Mouse (Mus musculus) cerebellum, adult (tissue): ENCODE measurements around the gene Elp5.
A peak's percentile ranks its signal among the peaks of the same experiment; 100 is the strongest.
"Not testable (repeated sequence)": the region's sequence is repeated elsewhere in the genome, so short reads cannot be mapped to it uniquely, and the experiment has no call there.

Experiments
- ATAC-seq: cut with Nextera tagmentation; 2 replicates; pipeline ENCODE4 v1.9.2; 2017; ENCODE audit warnings: mild to moderate bottlenecking, moderate library complexity, mixed read lengths; ENCODE audit not compliant: insufficient number of reproducible peaks, low FRiP score, low TSS enrichment

Gene Elp5

GRCm38 (mm10) chr11:70016177-70016576 lies 33.9 kb upstream of the Elp5 start:
- not testable (repeated sequence) for ATAC-seq

DNA sequence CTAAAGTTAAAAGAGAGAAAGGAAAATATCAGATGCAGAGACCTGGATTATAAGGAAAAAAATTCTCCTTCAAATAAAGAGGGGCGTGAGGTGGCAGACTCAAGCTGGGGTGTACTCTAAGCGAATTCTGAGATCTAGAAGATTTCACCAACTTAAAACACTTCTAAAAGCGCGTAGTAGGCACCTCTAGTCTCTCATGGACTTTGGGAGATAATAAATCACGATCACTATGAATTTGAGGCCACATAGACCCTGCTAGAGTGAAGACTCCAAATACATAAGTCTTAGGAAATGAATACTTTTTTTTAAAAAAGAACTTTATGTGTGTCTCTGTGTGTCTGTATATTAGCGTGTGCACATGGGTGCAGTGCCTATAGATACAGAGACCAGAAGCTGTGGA lies 33.4 kb upstream of the Elp5 start:
- ATAC-seq, result no peak

- peak; percentile 75; the same call in 1 of the 2 replicates for ATAC-seq
These were observed 32.7 kb upstream of the Elp5 start, which contains the start of gene Acadvl for GRCm38 (mm10) chr11:70014880-70015558. Acadvl (minus strand) TSS chr11:70015411.

- no peak for ATAC-seq
These were observed 31.7 kb upstream of the Elp5 start for GRCm38 (mm10) chr11:70014051-70014450.

DNA sequence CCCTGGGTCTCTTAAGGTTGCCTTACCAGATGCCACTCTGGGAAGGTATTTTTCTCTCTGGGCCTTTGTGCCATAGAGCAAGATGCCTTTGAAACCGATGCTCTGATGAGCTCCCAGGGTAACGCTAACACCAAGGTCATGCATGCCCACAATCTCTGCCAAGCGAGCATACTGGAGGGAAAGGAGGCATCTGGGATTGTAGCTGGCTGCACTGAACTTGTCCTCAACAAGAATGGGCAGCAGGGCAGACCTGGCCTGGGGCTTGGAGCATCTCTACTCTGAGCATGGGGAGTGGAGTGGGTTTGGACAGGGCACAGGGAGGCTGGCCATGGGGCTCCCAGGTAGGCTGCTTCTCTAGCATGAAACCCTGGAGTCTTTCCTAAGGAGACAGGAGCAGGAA lies 31.1 kb upstream of the Elp5 start:
- ATAC-seq, result no peak

- ATAC-seq, result no peak
These were observed 30.6 kb upstream of the Elp5 start for GRCm38 (mm10) chr11:70012931-70013330.

DNA sequence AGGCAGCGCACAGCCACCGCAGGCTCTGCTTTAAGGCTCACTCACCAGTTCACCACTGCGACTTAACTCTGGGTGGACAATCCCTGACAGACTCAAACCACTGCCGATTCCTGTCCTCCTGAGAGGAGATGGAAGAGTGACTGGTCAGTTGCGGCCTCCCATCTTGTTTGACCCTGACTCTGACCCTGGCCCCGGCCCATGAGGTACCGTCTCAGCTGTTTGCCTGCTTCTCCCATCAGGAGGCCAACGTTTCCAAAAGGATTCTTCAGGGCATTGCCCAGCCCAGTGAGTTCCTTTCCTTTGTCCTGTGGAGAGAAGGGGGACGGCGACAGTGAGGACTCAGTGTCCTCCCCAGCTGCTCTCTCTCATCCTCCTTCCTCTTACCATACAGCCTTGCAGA lies 28.6 kb upstream of the Elp5 start:
- ATAC-seq, result no peak

GRCm38 (mm10) chr11:70010548-70010947 lies 28.2 kb upstream of the Elp5 start:
- no peak for ATAC-seq

DNA sequence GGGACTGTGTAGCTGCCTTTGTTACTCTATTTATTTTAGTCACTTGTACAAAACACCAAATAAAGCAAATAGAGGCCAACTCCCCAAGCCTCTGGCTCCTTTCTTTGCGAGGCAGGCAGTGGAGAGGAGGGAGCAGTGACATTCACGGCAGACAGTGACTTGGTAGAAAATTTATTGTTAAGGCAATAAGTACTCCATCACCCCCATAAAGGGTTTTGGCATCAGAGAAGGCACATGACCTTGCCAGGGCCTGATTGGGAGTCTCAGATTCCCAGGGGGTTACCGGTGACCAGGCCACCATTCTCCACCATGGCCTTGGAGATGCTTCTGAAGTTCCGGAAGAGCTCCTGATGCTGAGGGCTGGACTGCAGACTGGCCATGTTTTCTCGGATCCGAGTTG lies 27.7 kb upstream of the Elp5 start:
- ATAC-seq, result no peak

- ATAC-seq, result no peak
These were observed 23.2 kb upstream of the Elp5 start for GRCm38 (mm10) chr11:70005521-70005920.

DNA sequence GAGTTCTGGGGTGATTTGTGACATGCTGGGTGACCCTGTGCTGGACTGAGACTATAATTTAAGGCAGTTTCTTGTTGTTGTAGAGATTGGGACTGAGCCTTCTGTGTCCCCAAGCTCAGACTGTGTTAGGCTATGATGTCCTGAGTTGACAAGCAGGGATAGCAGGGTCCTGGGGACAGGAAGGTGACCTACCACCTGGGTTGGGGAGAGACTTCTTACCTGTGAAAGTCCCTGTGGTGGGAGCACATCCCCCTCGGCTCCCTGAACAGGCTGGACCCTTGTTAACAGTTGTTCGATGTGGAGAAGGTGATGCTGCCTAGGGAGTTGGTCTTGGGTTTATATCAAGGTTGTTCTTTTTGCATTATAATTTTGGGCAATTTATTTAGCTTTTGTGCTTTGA lies 20.2 kb upstream of the Elp5 start:
- no peak for ATAC-seq

DNA sequence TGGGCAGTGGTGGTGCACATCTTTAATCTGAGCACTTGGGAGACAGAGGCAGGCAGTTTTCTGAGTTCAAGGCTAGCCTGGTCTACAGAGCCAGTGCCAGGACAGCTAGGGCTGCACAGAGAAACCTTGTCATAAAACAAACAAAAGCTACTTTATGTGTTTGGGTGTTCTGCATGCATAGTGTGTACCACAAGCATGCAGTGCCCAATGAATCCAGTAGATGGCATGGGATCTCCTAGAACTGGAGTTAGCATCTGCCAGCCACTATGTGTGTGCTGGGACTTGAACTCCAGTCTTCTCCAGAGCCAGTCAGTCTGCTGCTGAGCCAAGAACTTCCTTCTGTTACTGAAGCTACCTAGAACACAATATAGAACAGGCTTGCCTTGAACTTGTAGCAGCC lies 19.5 kb upstream of the Elp5 start:
- ATAC-seq, result no peak

DNA sequence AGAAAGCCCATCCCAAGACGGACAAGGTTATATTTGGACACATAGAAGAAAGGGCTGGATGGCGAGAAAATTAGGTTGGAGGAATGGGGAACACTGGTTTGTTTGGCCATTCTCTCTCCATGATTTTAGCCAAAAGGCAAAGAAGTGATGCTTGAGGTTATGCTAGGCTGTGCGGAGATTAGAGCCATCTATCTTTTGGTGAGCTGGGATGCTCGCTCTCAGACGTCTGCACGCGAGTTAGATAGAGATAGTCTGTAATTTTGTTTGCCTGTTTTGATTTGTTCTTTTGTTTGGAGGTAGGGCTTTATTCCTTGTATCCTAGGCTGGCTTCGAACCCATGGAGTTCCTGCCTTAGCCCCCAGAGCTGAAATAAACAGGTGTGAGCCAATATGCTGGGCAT lies 18.8 kb upstream of the Elp5 start:
- ATAC-seq, result no peak

GRCm38 (mm10) chr11:70000396-70000898 lies 18.1 kb upstream of the Elp5 start, which contains the start of gene Dvl2:
Dvl2 (plus strand) TSS chr11:70000595.
- ATAC-seq, result peak; percentile 27; the same call in 1 of the 2 replicates

- no peak for ATAC-seq
These were observed 17.3 kb upstream of the Elp5 start for GRCm38 (mm10) chr11:69999666-70000065.

GRCm38 (mm10) chr11:69998567-69999491 lies 16.5 kb upstream of the Elp5 start:
- no peak for ATAC-seq

GRCm38 (mm10) chr11:69997070-69997509 lies 14.8 kb upstream of the Elp5 start:
- no peak for ATAC-seq

DNA sequence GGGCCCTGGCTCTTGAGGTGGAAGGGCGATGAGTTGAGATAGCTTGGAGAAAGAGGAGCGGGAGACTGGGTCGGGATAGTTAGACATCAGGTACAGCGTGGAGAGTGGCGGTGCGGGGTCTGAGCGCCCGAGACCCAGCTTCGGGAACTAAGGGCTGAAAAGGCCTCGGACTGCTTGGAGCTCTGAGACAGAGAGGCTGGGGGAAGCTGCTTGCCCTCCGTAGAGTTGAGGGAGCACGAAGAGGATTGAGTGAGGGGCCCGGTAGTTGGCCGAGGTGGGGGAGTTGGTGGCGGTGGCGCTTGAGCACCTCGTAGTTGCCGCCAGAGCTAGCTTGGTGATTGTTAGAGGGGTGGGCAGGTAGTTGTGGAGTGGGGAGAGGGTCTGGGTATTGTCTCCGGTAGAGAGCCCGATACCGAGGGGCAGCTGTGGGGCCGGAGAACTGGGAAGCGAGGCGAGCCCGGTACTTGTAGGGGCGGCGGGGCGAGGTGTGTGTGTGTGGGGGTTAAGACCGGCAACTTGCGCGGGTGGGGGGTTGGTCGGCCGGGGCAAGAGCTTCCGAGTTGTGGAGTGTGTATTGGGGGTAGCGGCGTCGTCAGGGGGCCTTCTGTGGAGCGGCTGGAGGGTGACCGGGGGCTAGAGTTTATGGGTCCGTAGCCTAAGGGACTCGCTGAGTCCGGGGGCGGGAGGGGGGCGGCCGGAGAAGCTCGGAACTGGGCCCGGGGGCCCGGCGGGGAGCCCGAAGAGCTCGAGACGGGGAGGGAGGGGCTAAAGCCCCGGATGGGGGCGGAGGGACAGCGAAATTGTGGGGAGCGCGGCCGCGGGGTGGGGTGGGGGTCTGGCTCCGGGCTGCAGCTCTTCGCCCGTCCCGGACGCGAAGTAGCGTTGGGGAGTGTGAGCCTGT lies 14.1 kb upstream of the Elp5 start:
- no peak for ATAC-seq

- ATAC-seq, result peak; percentile 67
These were observed 13.2 kb upstream of the Elp5 start, which contains the start of gene Phf23 for GRCm38 (mm10) chr11:69995391-69995960. Phf23 (plus strand) TSS chr11:69995777.
